Mouse (Mus musculus) liver, postnatal 0 days (tissue): ENCODE data around the gene Cnnm2.

Experiments
- CTCF ChIP-seq: sonication (generic); IDR thresholded peaks from 2 replicates; pipeline ENCODE4 v1.5.1; 2016; ENCODE audit warnings: antibody characterized with exemption, low read depth
- EP300 ChIP-seq: IDR thresholded peaks from 2 replicates; pipeline ENCODE4 v1.6.1; 2016; ENCODE audit warnings: antibody characterized with exemption, low read depth, mild to moderate bottlenecking

- TF ChIP-seq CTCF (no peak), EP300 (no peak)
Observed at GRCm38 (mm10) chr19:46913626-46914025, 152.2 kb downstream of the Cnnm2 start.
